Mouse (Mus musculus): ENCODE measurements at regions not wholly inside any gene's neighbourhood (a gene's known extent, or its start where the extent isn't known, plus 50 kb on each side); places are given as distances from the start of the nearest gene placed in this dataset.
A peak's percentile ranks its signal among the peaks of the same experiment; 100 is the strongest.

GRCm38 (mm10) chr9:98690839-98691516 lies 89.5 kb upstream of the Mrps22 start:
- intact Hi-C loops (cut with DNase I) = no loop called here
- peak; percentile 29 for DNase-seq

GRCm38 (mm10) chr9:98685548-98685947 lies 84.1 kb upstream of the Mrps22 start:
- DNase-seq = no peak
- intact Hi-C loops (cut with DNase I) = no loop called here

GRCm38 (mm10) chr9:98684336-98684735 lies 82.9 kb upstream of the Mrps22 start:
- intact Hi-C loops (cut with DNase I) = no loop called here
- no peak for DNase-seq

GRCm38 (mm10) chr9:98675612-98676011 lies 74.2 kb upstream of the Mrps22 start:
- DNase-seq = no peak
- intact Hi-C loops (cut with DNase I) = no loop called here

- DNase-seq = no peak
- intact Hi-C loops (cut with DNase I) = no loop called here
Measured at GRCm38 (mm10) chr9:98673461-98674114, 72.1 kb upstream of the Mrps22 start.

GRCm38 (mm10) chr9:98672361-98672760 lies 70.9 kb upstream of the Mrps22 start:
- intact Hi-C loops (cut with DNase I) = no loop called here
- DNase-seq = no peak

DNA sequence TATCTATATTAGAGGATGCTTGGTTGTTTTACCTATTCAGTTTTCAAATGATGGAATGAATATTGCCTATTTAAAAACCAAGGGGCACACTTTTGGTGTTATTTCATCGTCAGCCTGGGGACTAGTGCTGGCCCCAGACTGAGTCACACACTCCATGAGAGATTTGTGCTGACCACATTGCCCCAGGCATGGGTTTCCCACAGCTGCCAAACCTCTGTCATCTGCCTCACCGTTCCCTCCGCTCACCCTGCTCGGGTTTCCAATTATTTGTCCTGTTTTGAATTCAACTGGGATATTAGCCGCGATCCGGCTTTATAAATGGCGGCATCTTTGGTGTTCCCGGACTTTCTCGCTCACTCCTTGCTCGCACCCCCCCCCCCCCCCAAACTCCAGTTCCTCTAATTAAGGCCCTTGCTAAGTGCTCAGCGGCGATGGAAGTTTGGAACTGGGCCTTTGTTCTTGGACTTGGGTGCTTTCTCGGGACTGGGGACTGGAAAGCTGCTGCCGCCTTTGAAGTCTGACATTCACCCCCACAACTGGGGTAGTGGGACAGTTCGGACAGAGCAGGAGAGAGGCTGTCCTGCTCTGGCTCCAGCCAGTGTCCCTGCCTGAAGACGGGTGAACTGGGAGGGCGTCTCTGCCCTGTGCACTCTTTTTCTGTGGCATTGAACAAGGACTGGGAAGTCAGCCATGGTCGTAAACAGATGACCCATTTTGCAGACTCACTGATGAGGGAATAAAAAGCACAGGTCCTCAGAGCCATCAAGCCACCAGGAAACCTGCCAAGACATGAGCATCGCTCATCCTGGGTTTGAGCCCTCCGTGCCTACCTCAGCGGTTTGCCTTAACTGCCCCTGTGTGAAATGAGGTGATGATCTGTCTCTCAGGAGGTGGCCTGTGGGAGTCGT lies 67.2 kb upstream of the Mrps22 start:
- intact Hi-C loops (cut with DNase I) = no loop called here

GRCm38 (mm10) chr9:98667072-98667471 lies 65.6 kb upstream of the Mrps22 start:
- DNase-seq = no peak
- intact Hi-C loops (cut with DNase I) = no loop called here

More for the DNA sequence above, 67.2 kb upstream of the Mrps22 start:
- DNase-seq = no peak

DNA sequence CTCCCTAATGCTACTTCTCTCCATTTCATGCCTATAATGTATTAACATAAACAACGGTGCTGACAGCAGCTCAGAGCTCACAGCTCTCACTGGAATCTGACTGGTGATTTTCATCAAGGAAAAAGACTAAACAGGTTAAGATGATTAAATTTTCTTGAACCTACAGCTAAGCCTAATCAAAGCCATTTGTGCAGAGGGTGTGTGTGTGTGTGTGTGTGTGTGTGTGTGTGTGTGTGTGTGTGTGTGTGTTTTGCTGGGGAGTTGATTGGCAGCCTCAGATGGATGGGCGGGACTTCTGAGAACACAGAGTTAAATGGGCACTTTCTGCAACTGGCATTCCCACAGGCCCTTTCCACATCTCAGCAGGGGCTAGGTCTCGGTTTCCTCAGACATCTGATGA lies 61.6 kb upstream of the Mrps22 start:
- intact Hi-C loops (cut with DNase I) = no loop called here
- no peak for DNase-seq

DNA sequence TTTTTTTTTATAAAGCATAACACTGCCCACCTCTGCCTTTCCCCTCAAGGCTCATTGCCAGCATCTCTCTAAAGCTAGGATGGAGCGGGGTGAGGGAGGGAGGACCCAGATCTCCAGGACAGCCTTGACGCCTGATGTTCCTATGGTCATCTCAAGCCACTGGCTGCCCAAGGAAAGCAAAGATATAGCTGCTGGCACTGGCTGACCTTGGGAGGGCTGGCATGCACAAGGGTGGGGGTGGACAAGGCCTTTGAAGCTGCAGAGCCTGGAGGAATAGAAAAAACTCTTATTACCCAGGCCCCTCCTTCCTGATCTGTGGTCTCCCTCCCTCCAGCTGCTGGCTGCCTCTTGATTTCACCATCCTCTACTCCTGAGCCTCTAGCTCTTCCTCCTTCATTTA lies 50.2 kb upstream of the Mrps22 start:
- no peak for DNase-seq
- intact Hi-C loops (cut with DNase I) = no loop called here
